Mouse (Mus musculus) hindbrain, embryonic 12.5 days (tissue): ENCODE measurements around the gene Olfr243. TPM values are rescaled to one million over a fixed set of nuclear protein-coding genes. Genes with fewer than 3 reads are reported as not detected.
"Not testable (repeated sequence)": the region's sequence is repeated elsewhere in the genome, so short reads cannot be mapped to it uniquely, and the experiment has no call there.

Source experiments
- ATAC-seq: fragments of 200-750 bp; cut with Nextera tagmentation; 2 replicates; pipeline ENCODE4 v1.8.0; 2017; ENCODE audit warnings: moderate TSS enrichment; ENCODE audit not compliant: low FRiP score
- H3K27ac ChIP-seq: fragments of 300-500 bp; sonication (generic); 2 replicates; pipeline ENCODE4 v1.5.1; 2016; ENCODE audit warnings: mild to moderate bottlenecking
- H3K27me3 ChIP-seq: fragments of 300-500 bp; sonication (generic); 2 replicates; pipeline ENCODE4 v1.6.1; 2016; ENCODE audit warnings: mild to moderate bottlenecking
- H3K36me3 ChIP-seq: fragments of 300-500 bp; sonication (generic); 2 replicates; pipeline ENCODE4 v1.6.1; 2016; ENCODE audit warnings: mild to moderate bottlenecking
- H3K4me1 ChIP-seq: fragments of 300-500 bp; sonication (generic); 2 replicates; pipeline ENCODE4 v1.6.1; 2016
- H3K4me2 ChIP-seq: fragments of 300-500 bp; sonication (generic); replicated peaks from 2 replicates; pipeline ENCODE4 v1.6.1; 2016; ENCODE audit warnings: mild to moderate bottlenecking
- H3K4me3 ChIP-seq: fragments of 300-500 bp; sonication (generic); 2 replicates; pipeline ENCODE4 v1.5.1; 2016; ENCODE audit warnings: mild to moderate bottlenecking
- H3K9ac ChIP-seq: fragments of 300-500 bp; sonication (generic); 2 replicates; pipeline ENCODE4 v1.6.1; 2016; ENCODE audit warnings: mild to moderate bottlenecking, moderate library complexity
- H3K9me3 ChIP-seq: fragments of 300-500 bp; sonication (generic); replicated peaks from 2 replicates; pipeline ENCODE4 v1.6.1; 2016; ENCODE audit warnings: mild to moderate bottlenecking
- WGBS: fragments of 180-500 bp; shearing (Covaris S2); methylation state at CpG from one replicate; pipeline ENCODE4 v1.1.7; 2016; 5-methylcytosine and 5-hydroxymethylcytosine counted together
- polyA plus RNA-seq: library from polyadenylated mRNA; unstranded; fragments of >200 nt; fragmentation: Nextera tagmentation; extraction: Ambion mirVana; gene quantifications from 2 replicates; pipeline ENCODE4 v1.2.1, GENCODE M21; 2016

The Olfr243 gene
- not detected in 2 replicates for polyA plus RNA-seq

GRCm38 (mm10) chr7:103714371-103714770, at the start of gene Olfr243:
TSS of gene Olfr243 (plus strand) at chr7:103714671.
- Histone ChIP-seq H3K9ac (no peak within 1 kb of the TSS), H3K4me1 (no peaks in the 10 kb centered on the region), H3K4me2 (no peak within 1 kb of the TSS), H3K27me3 (no peaks in the 10 kb centered on the region), H3K9me3 (no peaks in the 10 kb centered on the region), H3K27ac (no peak within 1 kb of the TSS), H3K4me3 (no peak within 1 kb of the TSS), H3K36me3 (no peaks in the 10 kb centered on the region)
- no peak for ATAC-seq

- no peaks in the 10 kb centered on the region for H3K9me3 ChIP-seq
- no peak within 1 kb of the TSS for H3K4me3 ChIP-seq
- no peaks in the 10 kb centered on the region for H3K4me1 ChIP-seq
- H3K27me3 ChIP-seq: no peaks in the 10 kb centered on the region
- H3K9ac ChIP-seq: no peak within 1 kb of the TSS
- 96% methylated on average over 2 of the region's 2 CpGs for WGBS
- no peak within 1 kb of the TSS for H3K27ac ChIP-seq
- ATAC-seq: no peak
- no peaks in the 10 kb centered on the region for H3K36me3 ChIP-seq
- H3K4me2 ChIP-seq: no peak within 1 kb of the TSS
These were observed 43.4 kb upstream of the Olfr243 start, which contains the start of gene Olfr624 for GRCm38 (mm10) chr7:103671091-103671490. TSS of gene Olfr624 (minus strand) at chr7:103671191.

GRCm38 (mm10) chr7:103682420-103682819, 32.1 kb upstream of the Olfr243 start, which contains the start of gene Olfr625-ps1:
TSS of gene Olfr625-ps1 (plus strand) at chr7:103682720.
- H3K9me3 ChIP-seq: no peaks in the 10 kb centered on the region
- ATAC-seq: no peak
- H3K27ac ChIP-seq: no peak within 1 kb of the TSS
- H3K4me2 ChIP-seq: no peak within 1 kb of the TSS
- no peak within 1 kb of the TSS for H3K4me3 ChIP-seq
- H3K27me3 ChIP-seq: no peaks in the 10 kb centered on the region
- no peak within 1 kb of the TSS for H3K9ac ChIP-seq
- H3K36me3 ChIP-seq: no peaks in the 10 kb centered on the region
- no peaks in the 10 kb centered on the region for H3K4me1 ChIP-seq

- Histone ChIP-seq H3K9ac (no peak overlapping the region), H3K9me3 (no peaks in the 10 kb centered on the region), H3K27ac (no peak overlapping the region), H3K27me3 (no peaks in the 10 kb centered on the region), H3K4me3 (no peak overlapping the region), H3K4me1 (no peaks in the 10 kb centered on the region), H3K4me2 (no peak overlapping the region), H3K36me3 (no peaks in the 10 kb centered on the region)
- no peak for ATAC-seq
- WGBS: 92% methylated on average over 4 of the region's 4 CpGs
These were observed 15.0 kb upstream of the Olfr243 start for GRCm38 (mm10) chr7:103699469-103699868.

GRCm38 (mm10) chr7:103712024-103712423, 2.4 kb upstream of the Olfr243 start:
- no peaks in the 10 kb centered on the region for H3K27me3 ChIP-seq
- no peak overlapping the region for H3K4me2 ChIP-seq
- H3K27ac ChIP-seq: no peak overlapping the region
- H3K4me1 ChIP-seq: no peaks in the 10 kb centered on the region
- 35% methylated on average over 2 of the region's 2 CpGs for WGBS
- no peaks in the 10 kb centered on the region for H3K9me3 ChIP-seq
- ATAC-seq: no peak
- no peaks in the 10 kb centered on the region for H3K36me3 ChIP-seq
- no peak overlapping the region for H3K4me3 ChIP-seq
- H3K9ac ChIP-seq: no peak overlapping the region

- H3K36me3 ChIP-seq, H3K9me3 ChIP-seq, H3K4me2 ChIP-seq, H3K4me3 ChIP-seq, H3K27ac ChIP-seq, H3K27me3 ChIP-seq, H3K4me1 ChIP-seq, H3K9ac ChIP-seq, ATAC-seq: not testable (repeated sequence)
- 93% methylated on average over 1 of the region's 1 CpGs for WGBS
These were observed 1.9 kb downstream of the Olfr243 start for GRCm38 (mm10) chr7:103716398-103716797.

GRCm38 (mm10) chr7:103730074-103730473, 15.6 kb downstream of the Olfr243 start, which contains the start of gene Olfr628:
TSS of gene Olfr628 (plus strand) at chr7:103730374.
- Histone ChIP-seq H3K4me2 (no peak within 1 kb of the TSS), H3K27me3 (no peaks in the 10 kb centered on the region), H3K27ac (no peak within 1 kb of the TSS), H3K4me3 (no peak within 1 kb of the TSS), H3K9ac (no peak within 1 kb of the TSS), H3K9me3 (no peaks in the 10 kb centered on the region), H3K36me3 (no peaks in the 10 kb centered on the region), H3K4me1 (no peaks in the 10 kb centered on the region)
- WGBS: 95% methylated on average over 1 of the region's 1 CpGs
- ATAC-seq: no peak

GRCm38 (mm10) chr7:103744843-103745242, 30.4 kb downstream of the Olfr243 start, which contains the start of gene Olfr629:
TSS of gene Olfr629 (minus strand) at chr7:103744943.
- no peak within 1 kb of the TSS for H3K4me2 ChIP-seq
- no peak within 1 kb of the TSS for H3K9ac ChIP-seq
- 85% methylated on average over 2 of the region's 2 CpGs for WGBS
- H3K27me3 ChIP-seq: no peaks in the 10 kb centered on the region
- no peak within 1 kb of the TSS for H3K27ac ChIP-seq
- H3K36me3 ChIP-seq: no peaks in the 10 kb centered on the region
- no peaks in the 10 kb centered on the region for H3K9me3 ChIP-seq
- H3K4me1 ChIP-seq: no peaks in the 10 kb centered on the region
- H3K4me3 ChIP-seq: no peak within 1 kb of the TSS
- no peak for ATAC-seq

- Histone ChIP-seq H3K4me1 (no peaks in the 10 kb centered on the region), H3K4me2 (no peak within 1 kb of the TSS), H3K9ac (no peak within 1 kb of the TSS), H3K27me3 (no peaks in the 10 kb centered on the region), H3K4me3 (no peak within 1 kb of the TSS), H3K36me3 (no peaks in the 10 kb centered on the region), H3K27ac (no peak within 1 kb of the TSS), H3K9me3 (no peaks in the 10 kb centered on the region)
- no peak for ATAC-seq
- 48% methylated on average over 2 of the region's 2 CpGs for WGBS
These were observed 42.8 kb downstream of the Olfr243 start, which contains the start of gene Olfr630 for GRCm38 (mm10) chr7:103757233-103757632. TSS of gene Olfr630 (minus strand) at chr7:103757333.

- not testable (repeated sequence) for H3K27me3 ChIP-seq, H3K4me2 ChIP-seq, H3K27ac ChIP-seq, H3K4me3 ChIP-seq, H3K9me3 ChIP-seq, ATAC-seq, H3K9ac ChIP-seq, H3K36me3 ChIP-seq, H3K4me1 ChIP-seq
- WGBS: 89% methylated on average over 6 of the region's 6 CpGs
These were observed 47.7 kb downstream of the Olfr243 start for GRCm38 (mm10) chr7:103762212-103762611.

- H3K27ac ChIP-seq, H3K36me3 ChIP-seq, ATAC-seq, H3K9ac ChIP-seq, H3K27me3 ChIP-seq, H3K4me2 ChIP-seq, H3K4me1 ChIP-seq, H3K4me3 ChIP-seq, H3K9me3 ChIP-seq: not testable (repeated sequence)
- 95% methylated on average over 6 of the region's 6 CpGs for WGBS
These were observed 53.2 kb downstream of the Olfr243 start for GRCm38 (mm10) chr7:103767687-103768086.
